Mouse (Mus musculus): ENCODE measurements around the gene Ube2l6. TPM values are rescaled to one million over a fixed set of nuclear protein-coding genes. Genes with fewer than 3 reads are reported as not detected.
"Not testable (repeated sequence)": the region's sequence is repeated elsewhere in the genome, so short reads cannot be mapped to it uniquely, and the experiment has no call there.

The Ube2l6 gene
- polyA plus RNA-seq, 1 experiment, result 110 TPM

DNA sequence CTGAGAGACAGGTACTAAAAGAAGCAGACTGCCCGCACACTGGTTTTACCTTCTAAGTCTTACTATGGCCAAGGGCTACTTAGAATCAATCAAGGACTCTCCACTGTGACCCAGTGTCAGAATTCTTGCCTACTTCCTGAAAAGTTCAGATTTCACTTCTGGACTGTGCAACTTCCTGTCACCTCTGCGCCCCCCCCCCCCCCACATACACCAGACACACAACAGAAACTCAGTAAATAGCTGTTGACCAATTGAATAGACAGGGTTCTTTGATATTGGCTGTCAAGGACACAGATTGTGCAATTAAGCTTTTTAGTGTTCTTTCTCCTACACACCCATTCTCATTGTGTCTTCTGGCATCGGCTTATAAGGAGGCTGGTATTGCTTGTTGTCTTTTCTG lies 10.3 kb upstream of the Ube2l6 start:
- H3K4me3 ChIP-seq (ENCODE audit: insufficient read depth, low read length), result no peak overlapping the region
- no peak for TF ChIP-seq POLR2A (IDR thresholded peaks at IDR 0.05; ENCODE audit: borderline replicate concordance, low read depth, low read length)
- no peak for TF ChIP-seq CTCF (IDR thresholded peaks at IDR 0.05; ENCODE audit: low read depth, low read length)
- peaks cover 51% of the 10 kb centered on the region for H3K4me1 ChIP-seq (ENCODE audit: control insufficient read depth, insufficient read depth, low read length)
- peak overlapping the region; percentile 30 for H3K27ac ChIP-seq (ENCODE audit: insufficient read depth, low read depth, low read length)

DNA sequence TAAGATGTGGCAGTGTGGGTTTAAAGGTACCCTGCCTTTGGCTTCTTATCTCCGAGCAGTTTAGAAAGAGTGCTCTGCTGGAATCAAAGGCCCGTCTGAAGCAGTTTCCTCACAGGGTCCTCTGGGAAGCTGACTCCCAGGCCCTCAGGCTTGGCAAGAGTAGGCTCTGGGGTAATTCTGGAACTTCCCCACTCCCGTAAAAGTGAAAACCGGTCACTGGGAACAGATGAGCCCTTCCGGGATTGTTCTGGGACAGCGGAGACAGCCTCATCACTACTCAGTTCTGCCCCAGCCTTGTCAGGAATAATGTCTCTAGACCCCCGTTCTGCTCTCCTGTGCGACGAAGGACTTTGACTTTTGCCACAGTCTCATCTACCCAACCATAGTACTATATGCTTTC lies 8.2 kb upstream of the Ube2l6 start:
- TF ChIP-seq CTCF (IDR thresholded peaks at IDR 0.05; ENCODE audit: low read depth, low read length) (no peak), POLR2A (IDR thresholded peaks at IDR 0.05; ENCODE audit: borderline replicate concordance, low read depth, low read length) (no peak)
- H3K4me1 ChIP-seq (ENCODE audit: control insufficient read depth, insufficient read depth, low read length), result peaks cover 41% of the 10 kb centered on the region
- no peak overlapping the region for H3K4me3 ChIP-seq (ENCODE audit: insufficient read depth, low read length)
- no peak overlapping the region for H3K27ac ChIP-seq (ENCODE audit: insufficient read depth, low read depth, low read length)

DNA sequence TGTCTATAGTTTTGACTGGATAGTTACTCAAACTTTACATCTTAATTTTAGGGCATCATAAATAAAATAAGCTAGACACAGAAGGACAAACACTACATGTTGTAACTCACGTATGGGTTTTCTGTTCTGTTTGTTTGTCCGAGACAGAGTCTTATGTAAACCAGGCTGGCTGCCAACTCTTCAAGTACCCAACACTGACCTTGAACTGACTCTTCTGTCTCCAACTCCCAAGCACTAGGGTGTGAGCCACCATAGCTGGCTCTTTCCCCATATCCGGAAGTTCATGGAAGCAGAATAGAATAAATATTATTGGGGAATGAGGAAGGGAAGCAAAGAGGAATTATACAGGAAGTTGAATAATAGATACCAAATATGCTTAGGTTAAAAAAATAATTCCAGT lies 6.1 kb upstream of the Ube2l6 start:
- no peak overlapping the region for H3K4me3 ChIP-seq (ENCODE audit: insufficient read depth, low read length)
- H3K4me1 ChIP-seq (ENCODE audit: control insufficient read depth, insufficient read depth, low read length), result peaks cover 34% of the 10 kb centered on the region
- no peak overlapping the region for H3K27ac ChIP-seq (ENCODE audit: insufficient read depth, low read depth, low read length)
- no peak for TF ChIP-seq POLR2A (IDR thresholded peaks at IDR 0.05; ENCODE audit: borderline replicate concordance, low read depth, low read length)
- TF ChIP-seq CTCF (IDR thresholded peaks at IDR 0.05; ENCODE audit: low read depth, low read length), result no peak

DNA sequence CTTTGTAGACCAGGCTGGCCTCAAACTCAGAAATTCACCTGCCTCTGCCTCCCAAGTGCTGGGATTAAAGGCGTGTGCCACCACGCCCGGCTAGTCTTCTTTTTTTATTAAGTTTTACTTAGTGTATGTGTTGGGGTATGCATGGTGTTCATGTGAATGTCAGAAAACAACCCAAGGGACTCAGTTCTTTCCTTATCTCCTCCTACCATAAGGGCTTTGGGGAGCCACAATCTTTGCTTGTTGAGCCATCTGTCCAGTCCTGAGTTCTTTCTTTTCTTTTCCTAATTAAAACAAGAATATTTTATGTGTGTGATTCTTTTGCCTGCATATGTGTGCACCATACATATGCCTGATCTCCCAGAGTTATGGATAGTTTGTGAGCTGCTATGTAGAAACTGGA lies 5.5 kb upstream of the Ube2l6 start:
- Histone ChIP-seq H3K4me3 (ENCODE audit: insufficient read depth, low read length) (no peak overlapping the region), H3K27ac (ENCODE audit: insufficient read depth, low read depth, low read length) (no peak overlapping the region), H3K4me1 (ENCODE audit: control insufficient read depth, insufficient read depth, low read length) (peaks cover 33% of the 10 kb centered on the region)
- TF ChIP-seq CTCF (IDR thresholded peaks at IDR 0.05; ENCODE audit: low read depth, low read length) (no peak), POLR2A (IDR thresholded peaks at IDR 0.05; ENCODE audit: borderline replicate concordance, low read depth, low read length) (no peak)

DNA sequence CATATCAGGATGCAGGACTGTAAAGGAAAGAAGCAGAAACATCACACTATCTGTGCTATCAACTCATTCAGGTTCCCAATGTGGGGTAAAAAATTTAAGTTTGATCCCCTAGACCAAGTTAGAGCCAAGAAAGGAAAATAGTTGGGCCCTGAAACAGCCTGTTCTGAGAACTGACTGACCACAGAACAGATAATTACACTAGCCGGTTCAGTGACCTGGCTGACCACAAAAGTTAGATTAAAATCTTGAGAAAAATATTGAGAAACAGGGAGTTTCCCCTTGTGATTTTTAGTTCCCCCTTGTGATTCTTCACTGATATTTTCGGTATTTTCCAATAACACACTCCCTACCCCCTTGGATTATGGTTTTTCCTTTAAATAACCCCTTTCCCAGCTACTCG lies 4.8 kb upstream of the Ube2l6 start:
- H3K27ac ChIP-seq (ENCODE audit: insufficient read depth, low read depth, low read length), result peak overlapping the region; percentile 6; the same call in 1 of the 2 replicates
- H3K4me1 ChIP-seq (ENCODE audit: control insufficient read depth, insufficient read depth, low read length), result peaks cover 27% of the 10 kb centered on the region
- TF ChIP-seq POLR2A (IDR thresholded peaks at IDR 0.05; ENCODE audit: borderline replicate concordance, low read depth, low read length), result no peak
- no peak for TF ChIP-seq CTCF (IDR thresholded peaks at IDR 0.05; ENCODE audit: low read depth, low read length)
- H3K4me3 ChIP-seq (ENCODE audit: insufficient read depth, low read length), result no peak overlapping the region

DNA sequence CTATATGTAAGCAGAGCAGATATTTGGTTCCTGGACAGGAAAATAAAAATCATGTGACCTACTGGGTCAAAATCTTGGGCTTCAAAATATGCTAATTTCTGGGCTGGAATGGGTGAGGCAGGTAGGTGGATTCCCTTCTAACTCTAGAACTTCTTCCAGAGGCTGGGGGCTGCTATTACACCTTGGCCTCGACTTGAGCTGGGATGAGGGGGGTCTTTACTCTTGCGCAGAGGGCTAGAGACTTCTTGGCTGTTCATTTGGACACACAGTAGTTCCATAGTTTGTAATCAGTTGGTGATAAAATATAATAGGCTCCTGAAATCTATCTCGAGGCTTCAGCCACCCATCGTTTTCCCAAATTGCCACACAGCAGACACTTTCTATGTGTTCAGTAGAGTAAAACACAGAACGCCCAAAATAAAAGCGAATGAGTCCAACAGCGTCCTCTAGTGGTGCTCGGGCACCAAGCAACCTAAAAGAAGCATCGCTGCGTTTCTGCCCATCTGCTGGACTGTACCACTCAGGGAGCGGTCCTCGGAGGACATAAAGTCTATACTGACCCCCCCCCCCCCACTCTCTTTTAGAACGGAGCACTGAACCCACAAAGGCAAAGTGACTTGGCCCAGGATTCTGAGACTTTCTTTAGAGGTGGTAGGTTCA lies 665 bp upstream of the Ube2l6 start:
- TF ChIP-seq POLR2A (IDR thresholded peaks at IDR 0.05; ENCODE audit: borderline replicate concordance, low read depth, low read length) (no peak), CTCF (IDR thresholded peaks at IDR 0.05; ENCODE audit: low read depth, low read length) (peak; percentile 93)
- Histone ChIP-seq H3K4me3 (ENCODE audit: insufficient read depth, low read length) (peak overlapping the region; percentile 79), H3K27ac (ENCODE audit: insufficient read depth, low read depth, low read length) (peak overlapping the region; percentile 63; the same call in 1 of the 2 replicates), H3K4me1 (ENCODE audit: control insufficient read depth, insufficient read depth, low read length) (peaks cover 20% of the 10 kb centered on the region)

DNA sequence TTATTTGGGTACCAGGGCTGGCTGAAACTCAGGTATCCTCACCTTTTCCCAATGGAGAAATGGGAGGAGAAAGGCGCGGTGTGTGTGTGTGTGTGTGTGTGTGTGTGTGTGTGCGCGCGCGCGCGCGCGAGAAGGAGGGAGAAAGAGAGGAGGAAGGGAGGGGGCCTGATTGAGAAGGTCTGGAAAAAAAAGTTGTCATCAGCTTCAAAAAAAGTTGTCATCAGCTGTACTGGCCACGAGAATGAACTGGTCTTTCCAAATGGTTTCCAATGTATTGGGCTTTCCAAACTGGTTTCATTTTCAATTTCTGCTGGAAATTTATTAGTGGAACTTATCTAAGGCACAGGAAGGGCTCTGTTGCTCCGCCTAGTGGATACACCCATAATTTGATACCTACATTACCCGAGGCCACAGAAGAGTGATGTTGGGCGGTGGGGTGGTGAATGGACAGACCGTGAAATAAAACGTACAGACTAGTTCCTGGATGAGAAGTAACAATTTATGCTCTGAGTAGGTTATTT lies 473 bp downstream of the Ube2l6 start:
- TF ChIP-seq CTCF (IDR thresholded peaks at IDR 0.05; ENCODE audit: low read depth, low read length), result no peak
- TF ChIP-seq POLR2A (IDR thresholded peaks at IDR 0.05; ENCODE audit: borderline replicate concordance, low read depth, low read length), result no peak
- Histone ChIP-seq H3K4me3 (ENCODE audit: insufficient read depth, low read length) (peak overlapping the region; percentile 79), H3K27ac (ENCODE audit: insufficient read depth, low read depth, low read length) (peak overlapping the region; percentile 63), H3K4me1 (ENCODE audit: control insufficient read depth, insufficient read depth, low read length) (peaks cover 11% of the 10 kb centered on the region)

DNA sequence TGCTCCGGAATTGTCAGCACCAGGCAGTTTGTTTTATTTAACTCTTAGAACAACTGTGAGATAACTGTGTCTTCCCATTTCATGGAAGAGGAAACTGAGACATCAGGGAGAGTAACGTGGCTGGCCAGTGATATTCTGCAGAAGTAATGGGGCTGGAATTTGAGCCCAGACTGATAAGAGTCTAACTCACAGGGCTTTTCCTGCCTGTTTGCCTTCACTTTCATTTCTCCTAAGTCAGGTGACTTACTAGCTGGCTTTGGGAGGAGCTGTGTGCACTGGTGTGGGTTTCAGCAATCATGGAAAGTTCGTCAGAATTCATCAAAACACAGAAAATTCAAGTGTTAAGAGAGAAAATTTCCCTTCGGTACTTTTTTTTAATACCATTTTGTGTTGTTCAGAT lies 1.7 kb downstream of the Ube2l6 start:
- Histone ChIP-seq H3K4me3 (ENCODE audit: insufficient read depth, low read length) (peak overlapping the region; percentile 29; the same call in 1 of the 2 replicates), H3K27ac (ENCODE audit: insufficient read depth, low read depth, low read length) (peak overlapping the region; percentile 25), H3K4me1 (ENCODE audit: control insufficient read depth, insufficient read depth, low read length) (peaks cover 9% of the 10 kb centered on the region)
- TF ChIP-seq POLR2A (IDR thresholded peaks at IDR 0.05; ENCODE audit: borderline replicate concordance, low read depth, low read length) (no peak), CTCF (IDR thresholded peaks at IDR 0.05; ENCODE audit: low read depth, low read length) (no peak)

DNA sequence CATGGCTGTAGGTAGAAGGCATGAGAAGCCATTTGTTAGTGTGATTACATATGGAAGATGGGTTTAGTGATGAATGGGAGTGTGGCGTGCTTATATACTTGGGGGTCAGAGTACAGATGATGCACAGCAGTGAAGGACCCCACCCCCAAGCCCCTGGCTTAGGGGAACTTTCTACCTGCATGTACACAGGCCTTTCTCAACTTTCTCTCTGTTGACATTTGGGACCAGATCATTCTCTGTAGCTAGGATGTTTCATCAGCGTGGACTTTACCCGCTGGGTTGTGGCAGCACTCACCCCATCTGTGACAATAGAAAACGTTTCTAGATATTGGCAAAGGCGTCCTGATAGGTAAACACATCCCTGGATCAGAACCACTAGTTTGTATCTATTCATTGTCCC lies 2.6 kb downstream of the Ube2l6 start:
- H3K27ac ChIP-seq (ENCODE audit: insufficient read depth, low read depth, low read length); H3K4me1 ChIP-seq (ENCODE audit: control insufficient read depth, insufficient read depth, low read length); H3K4me3 ChIP-seq (ENCODE audit: insufficient read depth, low read length): not testable (repeated sequence)

DNA sequence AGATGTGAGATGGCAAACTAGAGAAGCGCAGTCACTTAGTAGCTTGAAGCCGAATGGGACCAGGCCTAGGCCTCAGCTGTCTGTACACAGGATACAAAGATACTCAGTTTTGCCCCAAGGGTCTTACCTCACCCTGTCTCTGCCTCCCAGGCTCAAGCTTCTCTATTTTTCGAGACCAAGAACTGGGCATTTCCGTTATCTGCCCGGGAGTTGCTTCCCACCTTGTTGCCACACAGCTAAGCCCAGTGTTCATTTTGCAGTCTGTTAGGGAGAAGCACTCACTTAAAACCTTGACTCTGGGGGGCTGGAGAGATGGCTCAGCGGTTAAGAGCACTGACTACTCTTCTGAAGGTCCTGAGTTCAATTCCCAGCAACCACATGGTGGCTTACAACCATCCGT lies 5.3 kb downstream of the Ube2l6 start:
- TF ChIP-seq CTCF (IDR thresholded peaks at IDR 0.05; ENCODE audit: low read depth, low read length), result no peak
- TF ChIP-seq POLR2A (IDR thresholded peaks at IDR 0.05; ENCODE audit: borderline replicate concordance, low read depth, low read length), result no peak
- Histone ChIP-seq H3K4me3 (ENCODE audit: insufficient read depth, low read length) (no peak overlapping the region), H3K27ac (ENCODE audit: insufficient read depth, low read depth, low read length) (no peak overlapping the region), H3K4me1 (ENCODE audit: control insufficient read depth, insufficient read depth, low read length) (peaks cover 6% of the 10 kb centered on the region)

All from bone marrow macrophage, adult 2 months (primary cell).